Mouse (Mus musculus) embryonic facial prominence, embryonic 14.5 days (tissue): Measurements from ENCODE around the gene Josd2. TPM values are rescaled to one million over a fixed set of nuclear protein-coding genes. Genes with fewer than 3 reads are reported as not detected.

Source experiments
- ATAC-seq: fragments of 200-750 bp; cut with Nextera tagmentation; 2 replicates; pipeline ENCODE4 v1.8.0; 2017; ENCODE audit warnings: low read depth, moderate number of reproducible peaks, moderate TSS enrichment
- DNase-seq: peaks from one replicate; pipeline ENCODE4 v3.0.0-alpha.2; 2015; ENCODE audit warnings: low spot score
- H3K27ac ChIP-seq: fragments of 300-500 bp; sonication (generic); replicated peaks from 2 replicates; pipeline ENCODE4 v1.5.1; 2014; ENCODE audit warnings: low read depth, mild to moderate bottlenecking, low read length, moderate library complexity
- H3K27me3 ChIP-seq: fragments of 300-500 bp; sonication (generic); replicated peaks from 2 replicates; pipeline ENCODE4 v1.6.1; 2014; ENCODE audit warnings: low read length; ENCODE audit not compliant: control insufficient read depth, insufficient read depth
- H3K36me3 ChIP-seq: fragments of 300-500 bp; sonication (generic); 2 replicates; pipeline ENCODE4 v1.6.1; 2014; ENCODE audit warnings: low read length, mixed read lengths; ENCODE audit not compliant: control insufficient read depth, insufficient read depth
- H3K4me1 ChIP-seq: fragments of 300-500 bp; sonication (generic); 2 replicates; pipeline ENCODE4 v1.6.1; 2014; ENCODE audit warnings: antibody characterized with exemption, low read length; ENCODE audit not compliant: control insufficient read depth, insufficient read depth
- H3K4me2 ChIP-seq: fragments of 300-500 bp; sonication (generic); 2 replicates; pipeline ENCODE4 v1.6.1; 2014; ENCODE audit warnings: low read depth, mild to moderate bottlenecking, low read length, moderate library complexity, mixed read lengths
- H3K4me3 ChIP-seq: fragments of 300-500 bp; sonication (generic); 2 replicates; pipeline ENCODE4 v1.5.1; 2014; ENCODE audit warnings: low read depth, mild to moderate bottlenecking, low read length
- H3K9ac ChIP-seq: fragments of 300-500 bp; sonication (generic); 2 replicates; pipeline ENCODE4 v1.6.1; 2014; ENCODE audit warnings: low read depth, mild to moderate bottlenecking, low read length, moderate library complexity, mixed read lengths
- H3K9me3 ChIP-seq: fragments of 300-500 bp; sonication (generic); 2 replicates; pipeline ENCODE4 v1.6.1; 2016; ENCODE audit warnings: low read length; ENCODE audit not compliant: control insufficient read depth
- WGBS: fragments of 180-500 bp; shearing (Covaris S2); extraction: QIAGEN DNeasy Blood & Tissue Kit; methylation state at CpG from one replicate; pipeline ENCODE4 v1.1.7; 2014; 5-methylcytosine and 5-hydroxymethylcytosine counted together
- polyA plus RNA-seq: library from polyadenylated mRNA; unstranded; fragments of >200 nt; fragmentation: Nextera tagmentation; extraction: Ambion mirVana; gene quantifications from 2 replicates; pipeline ENCODE4 v1.2.1, GENCODE M21; 2014

Gene Josd2
- polyA plus RNA-seq, 1 experiment from 2014 or later: 91.2 TPM

DNA sequence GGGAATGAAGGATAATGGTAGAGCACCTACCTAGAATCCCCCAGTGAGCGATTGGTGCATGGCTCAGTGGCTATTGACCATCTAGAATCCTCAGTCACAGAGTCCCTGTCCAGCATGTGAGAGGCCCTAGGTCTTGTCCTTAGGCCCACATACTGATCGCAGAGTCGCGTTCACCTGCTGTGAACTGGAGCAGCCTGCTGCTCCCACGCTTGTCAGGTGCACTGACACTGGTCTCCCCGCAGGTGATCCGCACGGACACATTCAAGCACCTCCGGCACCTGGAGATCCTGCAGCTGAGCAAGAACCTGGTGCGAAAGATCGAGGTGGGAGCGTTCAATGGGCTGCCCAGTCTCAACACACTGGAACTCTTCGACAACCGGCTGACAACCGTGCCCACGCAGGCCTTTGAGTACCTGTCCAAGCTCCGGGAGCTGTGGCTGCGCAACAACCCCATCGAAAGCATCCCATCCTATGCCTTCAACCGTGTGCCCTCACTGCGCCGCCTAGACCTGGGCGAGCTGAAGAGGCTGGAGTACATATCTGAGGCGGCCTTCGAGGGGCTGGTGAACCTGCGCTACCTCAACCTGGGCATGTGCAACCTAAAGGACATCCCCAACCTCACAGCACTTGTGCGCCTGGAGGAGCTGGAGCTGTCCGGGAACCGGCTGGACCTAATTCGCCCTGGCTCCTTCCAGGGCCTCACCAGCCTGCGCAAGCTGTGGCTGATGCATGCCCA is 6.8 kb upstream of the Josd2 start:
- Histone ChIP-seq H3K4me2 (no peak overlapping the region), H3K27ac (no peak overlapping the region), H3K27me3 (peaks cover 40% of the 10 kb centered on the region), H3K4me1 (no peaks in the 10 kb centered on the region), H3K36me3 (0 out of 2 replicates have a peak, but pooled peaks cover 9% of the 10 kb centered on the region), H3K9me3 (no peaks in the 10 kb centered on the region), H3K4me3 (no peak overlapping the region), H3K9ac (no peak overlapping the region)
- ATAC-seq (no peak), DNase-seq (no peak)
- WGBS: 77% methylated on average over 31 of the region's 31 CpGs

DNA sequence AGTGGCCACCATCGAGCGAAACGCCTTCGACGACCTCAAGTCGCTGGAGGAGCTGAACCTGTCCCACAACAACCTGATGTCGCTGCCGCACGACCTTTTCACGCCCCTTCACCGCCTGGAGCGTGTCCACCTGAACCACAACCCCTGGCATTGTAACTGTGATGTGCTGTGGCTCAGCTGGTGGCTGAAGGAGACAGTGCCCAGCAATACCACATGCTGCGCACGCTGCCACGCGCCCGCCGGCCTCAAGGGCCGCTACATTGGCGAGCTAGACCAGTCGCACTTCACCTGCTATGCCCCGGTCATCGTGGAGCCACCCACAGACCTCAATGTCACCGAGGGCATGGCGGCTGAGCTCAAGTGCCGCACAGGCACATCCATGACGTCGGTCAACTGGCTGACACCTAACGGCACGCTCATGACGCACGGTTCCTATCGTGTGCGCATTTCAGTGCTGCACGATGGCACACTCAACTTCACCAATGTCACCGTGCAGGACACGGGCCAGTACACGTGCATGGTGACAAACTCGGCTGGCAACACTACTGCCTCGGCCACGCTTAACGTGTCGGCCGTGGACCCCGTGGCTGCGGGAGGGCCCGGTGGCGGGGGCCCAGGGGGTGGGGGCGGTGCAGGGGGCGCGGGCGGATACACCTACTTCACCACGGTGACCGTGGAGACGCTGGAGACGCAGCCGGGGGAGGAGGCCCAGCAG is 6.1 kb upstream of the Josd2 start:
- no peaks in the 10 kb centered on the region for H3K9me3 ChIP-seq
- ATAC-seq (no peak), DNase-seq (no peak)
- H3K9ac ChIP-seq: no peak overlapping the region
- peaks cover 40% of the 10 kb centered on the region for H3K27me3 ChIP-seq
- H3K36me3 ChIP-seq: 0 out of 2 replicates have a peak, but pooled peaks cover 9% of the 10 kb centered on the region
- no peaks in the 10 kb centered on the region for H3K4me1 ChIP-seq
- no peak overlapping the region for H3K4me2 ChIP-seq
- 65% methylated on average over 47 of the region's 57 CpGs for WGBS
- no peak overlapping the region for H3K27ac ChIP-seq
- H3K4me3 ChIP-seq: no peak overlapping the region

DNA sequence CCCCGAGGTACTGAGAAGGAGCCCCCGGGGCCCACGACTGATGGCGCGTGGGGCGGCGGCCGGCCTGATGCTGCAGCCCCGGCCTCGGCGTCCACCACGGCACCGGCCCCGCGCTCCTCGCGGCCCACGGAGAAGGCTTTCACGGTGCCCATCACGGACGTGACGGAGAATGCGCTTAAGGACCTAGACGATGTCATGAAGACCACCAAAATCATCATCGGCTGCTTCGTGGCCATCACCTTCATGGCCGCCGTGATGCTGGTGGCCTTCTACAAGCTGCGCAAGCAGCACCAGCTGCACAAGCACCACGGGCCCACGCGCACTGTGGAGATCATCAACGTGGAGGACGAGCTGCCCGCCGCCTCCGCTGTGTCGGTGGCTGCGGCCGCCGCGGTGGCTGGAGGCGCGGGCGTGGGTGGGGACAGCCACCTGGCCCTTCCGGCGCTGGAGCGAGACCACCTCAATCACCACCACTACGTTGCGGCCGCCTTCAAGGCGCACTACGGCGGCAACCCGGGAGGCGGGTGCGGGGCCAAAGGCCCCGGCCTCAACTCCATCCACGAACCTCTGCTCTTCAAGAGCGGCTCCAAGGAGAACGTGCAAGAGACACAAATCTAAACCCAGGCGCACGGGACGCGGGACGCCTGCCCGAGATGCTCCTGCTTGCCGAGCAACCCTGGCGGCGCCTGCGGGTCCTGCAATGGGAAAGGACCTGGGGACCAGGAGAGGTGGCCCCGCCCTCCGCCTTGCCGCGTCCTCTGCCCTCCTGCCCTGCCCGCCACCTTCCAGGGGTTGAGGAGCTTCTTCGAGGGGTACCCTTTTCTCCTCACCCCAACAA is 5.3 kb upstream of the Josd2 start:
- no peak overlapping the region for H3K9ac ChIP-seq

DNA sequence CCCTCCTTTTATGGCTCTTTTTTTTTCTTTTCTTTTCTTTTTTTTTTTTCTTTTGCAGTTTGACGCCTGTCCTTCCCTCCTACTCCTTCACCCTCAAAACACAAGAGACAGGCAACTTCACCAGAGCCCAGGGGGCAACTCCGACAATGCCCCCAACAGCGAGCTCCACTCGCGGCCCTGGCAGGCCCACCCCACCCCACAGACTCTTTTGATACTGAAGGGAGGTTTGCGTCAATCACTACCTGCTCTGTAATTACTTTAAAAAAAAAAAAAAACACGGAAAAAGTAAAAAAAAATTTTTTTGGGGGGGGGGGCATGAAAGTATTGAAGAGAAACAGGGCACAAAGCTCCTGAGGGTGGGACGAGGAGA is 4.7 kb upstream of the Josd2 start:
- H3K4me3 ChIP-seq: peak overlapping the region; percentile 24; the same call in 1 of the 2 replicates

More for the DNA sequence above, 5.3 kb upstream of the Josd2 start:
- Histone ChIP-seq H3K4me1 (no peaks in the 10 kb centered on the region), H3K4me2 (peak overlapping the region; percentile 50), H3K36me3 (0 out of 2 replicates have a peak, but pooled peaks cover 9% of the 10 kb centered on the region), H3K9me3 (no peaks in the 10 kb centered on the region), H3K27ac (no peak overlapping the region), H3K4me3 (peak overlapping the region; percentile 24), H3K27me3 (peaks cover 40% of the 10 kb centered on the region)
- DNase-seq: no peak
- ATAC-seq: no peak
- WGBS: 15% methylated on average over 29 of the region's 77 CpGs

DNA sequence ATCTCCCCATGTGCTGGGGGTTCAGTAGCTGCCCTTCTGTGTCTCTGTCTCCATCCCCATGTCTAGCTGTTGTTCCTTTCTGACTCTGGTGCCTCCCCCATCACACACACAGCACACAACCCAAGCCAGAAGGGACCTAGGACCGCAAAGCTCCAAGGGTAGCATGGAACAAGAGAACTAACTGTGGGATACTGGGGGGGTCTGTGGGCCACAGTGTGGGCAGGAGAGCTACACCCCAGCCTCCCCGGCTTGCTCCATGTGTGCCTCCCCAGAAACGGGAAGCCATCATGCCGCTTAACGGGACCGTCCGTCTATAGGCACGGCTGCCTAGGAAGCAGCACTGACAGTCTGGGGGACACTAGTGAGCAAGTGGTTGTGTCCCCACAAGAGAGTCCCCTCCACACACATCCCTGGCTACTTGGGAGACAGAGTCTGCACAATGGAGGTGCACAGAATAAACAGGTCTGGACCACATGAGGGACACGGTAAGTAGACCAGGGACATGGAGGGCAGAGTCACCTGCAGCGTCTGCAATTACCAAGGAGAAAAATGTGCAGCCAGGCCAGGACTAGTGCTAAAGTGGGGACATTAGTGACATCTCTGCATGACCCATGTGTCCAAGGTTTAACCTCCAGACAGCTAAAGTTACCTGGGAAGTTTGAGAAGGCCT is 4.1 kb upstream of the Josd2 start:
- peaks cover 40% of the 10 kb centered on the region for H3K27me3 ChIP-seq
- peaks cover 5% of the 10 kb centered on the region for H3K4me1 ChIP-seq
- no peak for ATAC-seq
- H3K9ac ChIP-seq: no peak overlapping the region
- H3K4me3 ChIP-seq: no peak overlapping the region
- no peak for DNase-seq
- H3K4me2 ChIP-seq: no peak overlapping the region
- WGBS: 86% methylated on average over 10 of the region's 10 CpGs
- H3K36me3 ChIP-seq: 0 out of 2 replicates have a peak, but pooled peaks cover 9% of the 10 kb centered on the region
- H3K9me3 ChIP-seq: no peaks in the 10 kb centered on the region
- no peak overlapping the region for H3K27ac ChIP-seq

More for the DNA sequence above, 4.7 kb upstream of the Josd2 start:
- Histone ChIP-seq H3K4me1 (no peaks in the 10 kb centered on the region), H3K9ac (no peak overlapping the region), H3K27ac (no peak overlapping the region), H3K4me2 (peak overlapping the region; percentile 50; the same call in 1 of the 2 replicates), H3K27me3 (peaks cover 40% of the 10 kb centered on the region), H3K36me3 (0 out of 2 replicates have a peak, but pooled peaks cover 9% of the 10 kb centered on the region), H3K9me3 (no peaks in the 10 kb centered on the region)
- no peak for DNase-seq
- no peak for ATAC-seq
- 29% methylated on average over 8 of the region's 8 CpGs for WGBS

DNA sequence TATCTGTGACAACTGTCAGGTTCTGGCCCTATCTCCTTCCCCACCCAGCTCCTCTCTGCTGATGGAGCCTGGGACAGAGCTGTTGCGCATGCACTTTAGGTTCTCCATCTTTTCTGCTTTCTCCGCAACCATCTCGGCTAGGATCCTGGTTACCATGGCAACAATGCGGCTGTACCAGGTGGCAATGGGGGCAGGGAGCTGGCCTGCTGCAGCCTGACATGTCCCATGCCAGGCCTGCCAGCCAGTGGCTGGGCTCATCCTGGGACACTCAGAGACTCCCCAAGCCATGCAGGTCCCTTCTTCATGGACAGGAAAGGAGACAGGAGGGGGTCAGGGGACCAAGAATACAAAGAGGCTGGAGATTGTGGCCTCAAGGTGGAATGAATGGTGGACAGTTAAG is 3.3 kb upstream of the Josd2 start:
- no peaks in the 10 kb centered on the region for H3K9me3 ChIP-seq
- ATAC-seq (no peak), DNase-seq (no peak)
- WGBS: 44% methylated on average over 4 of the region's 4 CpGs
- H3K9ac ChIP-seq: no peak overlapping the region
- peaks cover 40% of the 10 kb centered on the region for H3K27me3 ChIP-seq
- 0 out of 2 replicates have a peak, but pooled peaks cover 13% of the 10 kb centered on the region for H3K36me3 ChIP-seq
- no peak overlapping the region for H3K27ac ChIP-seq
- no peak overlapping the region for H3K4me2 ChIP-seq
- H3K4me3 ChIP-seq: no peak overlapping the region
- peaks cover 9% of the 10 kb centered on the region for H3K4me1 ChIP-seq

DNA sequence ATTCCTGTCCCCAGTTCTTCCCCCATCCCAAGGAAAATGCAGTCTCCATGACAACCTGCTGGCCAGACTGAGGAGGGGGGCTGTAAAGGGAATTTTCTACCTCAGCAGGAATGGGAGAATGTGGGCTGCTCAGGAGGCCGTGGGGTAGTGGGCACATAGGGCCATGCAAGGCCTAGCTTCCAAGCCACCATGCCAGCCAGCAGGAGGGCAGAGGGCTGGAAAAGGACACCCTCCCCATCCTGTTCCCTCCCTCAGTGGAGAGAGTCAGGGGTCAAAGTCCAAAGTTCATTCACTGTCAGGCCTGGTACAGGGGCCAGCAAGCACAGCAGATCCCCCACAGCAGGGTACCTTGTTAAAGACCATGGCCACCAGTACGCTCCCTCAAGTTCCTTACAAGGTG is 2.7 kb upstream of the Josd2 start, which contains the start of gene Aspdh:
Gene Aspdh, plus strand, starts transcription at position 281 of the 400 bp plus-strand sequence.
- H3K9me3 ChIP-seq: no peaks in the 10 kb centered on the region
- peaks cover 40% of the 10 kb centered on the region for H3K27me3 ChIP-seq
- WGBS: 27% methylated on average over 1 of the region's 2 CpGs

More for the DNA sequence above, 2.7 kb upstream of the Josd2 start, which contains the start of gene Aspdh:
- ATAC-seq (no peak), DNase-seq (no peak)
- Histone ChIP-seq H3K4me3 (no peak within 1 kb of the TSS), H3K9ac (no peak within 1 kb of the TSS), H3K36me3 (0 out of 2 replicates have a peak, but pooled peaks cover 15% of the 10 kb centered on the region), H3K27ac (no peak within 1 kb of the TSS), H3K4me1 (peaks cover 9% of the 10 kb centered on the region), H3K4me2 (no peak within 1 kb of the TSS)
